8 mouse cellular contexts compared by ENCODE assay signal in genomic region chr4:126108061-126108740, GRCm38 (mm10). TPM values are rescaled to one million over a fixed set of nuclear protein-coding genes. Genes with fewer than 3 reads are reported as not detected.
DNase-seq lines count a peak whose midpoint lies in the region; ATAC-seq and TF ChIP-seq lines count a peak whose summit lies in the region.

No protein-coding gene starts in this region.

- no peak for TF ChIP-seq POLR2A in liver, adult 2 months (IDR thresholded peaks at IDR 0.05; ENCODE audit: extremely low read depth, insufficient read depth, low read length)

- no peaks in the 10 kb centered on the region for H3K27me3 ChIP-seq in liver, adult 2 months (ENCODE audit: control insufficient read depth, insufficient read depth, low read length)
- H3K27me3 ChIP-seq in liver, embryonic 12.5 days (replicated peaks), result no peaks in the 10 kb centered on the region
- H3K27me3 ChIP-seq in hindbrain, embryonic 15.5 days, result no peaks in the 10 kb centered on the region
- H3K27me3 ChIP-seq in midbrain, postnatal 0 days (ENCODE audit: insufficient read depth, low read length), result no peaks in the 10 kb centered on the region

- no peak overlapping the region for H3K4me2 ChIP-seq in liver, embryonic 12.5 days
- H3K4me2 ChIP-seq in hindbrain, embryonic 15.5 days, result no peak overlapping the region
- no peak overlapping the region for H3K4me2 ChIP-seq in midbrain, postnatal 0 days (ENCODE audit: low read depth, low read length, poor library complexity, severe bottlenecking)

- no peak for TF ChIP-seq CTCF in liver, adult 2 months (IDR thresholded peaks at IDR 0.05; ENCODE audit: low read depth, low read length)
- no peak for TF ChIP-seq CTCF in midbrain, postnatal 0 days (IDR thresholded peaks at IDR 0.05)

- 7% methylated on average over 8 of the region's 8 CpGs for WGBS in liver, adult 2 months
- WGBS in liver, embryonic 12.5 days (ENCODE audit: insufficient replicate concordance), result 59% methylated on average over 8 of the region's 8 CpGs
- WGBS in hindbrain, embryonic 15.5 days, result 51% methylated on average over 8 of the region's 8 CpGs
- WGBS in midbrain, postnatal 0 days, result 19% methylated on average over 8 of the region's 8 CpGs

- peak overlapping the region; percentile 76 for H3K9ac ChIP-seq in liver, adult 2 months (ENCODE audit: low read depth, low read length)
- H3K9ac ChIP-seq in liver, embryonic 12.5 days, result no peak overlapping the region
- H3K9ac ChIP-seq in hindbrain, embryonic 15.5 days, result no peak overlapping the region
- H3K9ac ChIP-seq in midbrain, postnatal 0 days (replicated peaks; ENCODE audit: low read length, poor library complexity, severe bottlenecking), result 0 out of 2 replicates have a peak overlapping the region, but pooled peaks have one; percentile 42

- no peak for ATAC-seq in liver, embryonic 12.5 days
- ATAC-seq in hindbrain, embryonic 15.5 days (ENCODE audit: low FRiP score, low read depth), result no peak
- no peak for ATAC-seq in midbrain, postnatal 0 days (ENCODE audit: low FRiP score)

- H3K4me3 ChIP-seq in liver, adult 2 months (ENCODE audit: insufficient read depth, low read depth, low read length), result peak overlapping the region; percentile 51
- no peak overlapping the region for H3K4me3 ChIP-seq in liver, embryonic 12.5 days
- no peak overlapping the region for H3K4me3 ChIP-seq in hindbrain, embryonic 15.5 days
- no peak overlapping the region for H3K4me3 ChIP-seq in midbrain, postnatal 0 days (ENCODE audit: low read depth, low read length)

- no peaks in the 10 kb centered on the region for H3K9me3 ChIP-seq in liver, embryonic 12.5 days (replicated peaks)
- H3K9me3 ChIP-seq in hindbrain, embryonic 15.5 days, result no peaks in the 10 kb centered on the region
- no peaks in the 10 kb centered on the region for H3K9me3 ChIP-seq in midbrain, postnatal 0 days (ENCODE audit: low read length)

- H3K79me2 ChIP-seq in liver, adult 2 months (ENCODE audit: control insufficient read depth, insufficient read depth, low read length), result peaks cover 45% of the 10 kb centered on the region; the same call in 1 of the 2 replicates

- peak; percentile 60 for DNase-seq in adrenal gland, adult 2 months
- DNase-seq in adrenal gland, adult 8-10 months, result no peak
- DNase-seq in liver, adult 2 months (ENCODE audit: extremely low read depth, low read depth, low spot score), result peak; percentile 99
- peak; percentile 33 for DNase-seq in midbrain, postnatal 0 days (ENCODE audit: low spot score)
- no peak for DNase-seq in c-Kit-positive CD71-positive TER-119-positive erythroid progenitor cells, embryonic 14.5 days (ENCODE audit: low spot score)
- no peak for DNase-seq in frontal cortex, postnatal 14 days (ENCODE audit: low spot score in 2 of 2)

- no peaks in the 10 kb centered on the region for H3K36me3 ChIP-seq in liver, adult 2 months (ENCODE audit: control insufficient read depth, insufficient read depth, low read length)
- no peaks in the 10 kb centered on the region for H3K36me3 ChIP-seq in liver, embryonic 12.5 days
- H3K36me3 ChIP-seq in hindbrain, embryonic 15.5 days, result no peaks in the 10 kb centered on the region
- H3K36me3 ChIP-seq in midbrain, postnatal 0 days (ENCODE audit: insufficient read depth, low read length), result no peaks in the 10 kb centered on the region

- H3K27ac ChIP-seq in liver, adult 2 months (replicated peaks; ENCODE audit: insufficient read depth, low read depth, low read length), result peak overlapping the region; percentile 99
- no peak overlapping the region for H3K27ac ChIP-seq in liver, embryonic 12.5 days
- H3K27ac ChIP-seq in hindbrain, embryonic 15.5 days (replicated peaks), result 0 out of 2 replicates have a peak overlapping the region, but pooled peaks have one; percentile 27
- no peak overlapping the region; the same call in 1 of the 2 replicates for H3K27ac ChIP-seq in midbrain, postnatal 0 days (ENCODE audit: low read depth, low read length)

- peaks cover 54% of the 10 kb centered on the region for H3K4me1 ChIP-seq in liver, adult 2 months (ENCODE audit: control insufficient read depth, insufficient read depth, low read length)
- peaks cover 77% of the 10 kb centered on the region for H3K4me1 ChIP-seq in liver, embryonic 12.5 days
- peaks cover 74% of the 10 kb centered on the region for H3K4me1 ChIP-seq in hindbrain, embryonic 15.5 days (replicated peaks)
- peaks cover 27% of the 10 kb centered on the region for H3K4me1 ChIP-seq in midbrain, postnatal 0 days (ENCODE audit: insufficient read depth, low read length)

RNA-seq across cellular contexts. Expression of gene Stk40, which starts 4.4 kb away (rescaled TPM):
- 10 to 100 TPM; 43.0 to 56.0 TPM for total RNA-seq in adrenal gland, adult 2 months (2021)
- 33.2 and 33.5 TPM in 2 replicates for polyA plus RNA-seq in adrenal gland, adult 2 months (2012; rRNA removed)
- total RNA-seq in adrenal gland, adult 8-10 months (2022), result 10 to 100 TPM; 33.9 to 38.7 (median 37.6) TPM
- 6.5 and 10.8 TPM in 2 replicates for total RNA-seq in liver, adult 2 months (2014; rRNA removed)
- 22.5 and 22.9 TPM in 2 replicates for polyA plus RNA-seq in liver, adult 2 months (2012; rRNA removed)
- 22.4 and 23.0 TPM in 2 replicates for polyA plus RNA-seq in liver, embryonic 12.5 days (2016; fragmentation: Nextera tagmentation; extraction: Ambion mirVana)
- 29.6 and 33.9 TPM in 2 replicates for polyA plus RNA-seq in hindbrain, embryonic 15.5 days (2015; fragmentation: Nextera tagmentation; extraction: Ambion mirVana)
- 18.0 and 21.2 TPM in 2 replicates for total RNA-seq in midbrain, postnatal 0 days (2014; rRNA removed)
- 16.9 and 17.4 TPM in 2 replicates for polyA plus RNA-seq in midbrain, postnatal 0 days (2015; fragmentation: Nextera tagmentation; extraction: Ambion mirVana)

RNA-seq across cellular contexts. Expression of gene Lsm10, which starts 11.8 kb away (rescaled TPM):
- 10 to 100 TPM; 23.4 to 30.7 TPM for total RNA-seq in adrenal gland, adult 2 months (2021)
- 29.3 and 32.5 TPM in 2 replicates for polyA plus RNA-seq in adrenal gland, adult 2 months (2012; rRNA removed)
- total RNA-seq in adrenal gland, adult 8-10 months (2022), result 10 to 100 TPM; 22.3 to 33.2 (median 30.7) TPM
- 20.0 and 30.0 TPM in 2 replicates for total RNA-seq in liver, adult 2 months (2014; rRNA removed)
- 28.4 TPM in 2 replicates for polyA plus RNA-seq in liver, adult 2 months (2012; rRNA removed)
- polyA plus RNA-seq in liver, embryonic 12.5 days (2016; fragmentation: Nextera tagmentation; extraction: Ambion mirVana), result 34.5 and 36.7 TPM in 2 replicates
- 45.8 and 50.3 TPM in 2 replicates for polyA plus RNA-seq in hindbrain, embryonic 15.5 days (2015; fragmentation: Nextera tagmentation; extraction: Ambion mirVana)
- 27.0 and 28.6 TPM in 2 replicates for total RNA-seq in midbrain, postnatal 0 days (2014; rRNA removed)
- 47.7 and 49.3 TPM in 2 replicates for polyA plus RNA-seq in midbrain, postnatal 0 days (2015; fragmentation: Nextera tagmentation; extraction: Ambion mirVana)

RNA-seq across cellular contexts. Expression of gene Eva1b, which starts 39.3 kb away (rescaled TPM):
- total RNA-seq in adrenal gland, adult 2 months (2021), result 10 to 100 TPM; 13.3 to 35.0 TPM
- polyA plus RNA-seq in adrenal gland, adult 2 months (2012; rRNA removed), result 111 and 156 TPM in 2 replicates
- 10 to 100 TPM; 21.1 to 32.2 (median 27.0) TPM for total RNA-seq in adrenal gland, adult 8-10 months (2022)
- 8.0 and 9.5 TPM in 2 replicates for total RNA-seq in liver, adult 2 months (2014; rRNA removed)
- polyA plus RNA-seq in liver, adult 2 months (2012; rRNA removed), result 15.8 and 18.1 TPM in 2 replicates
- 19.3 and 19.5 TPM in 2 replicates for polyA plus RNA-seq in liver, embryonic 12.5 days (2016; fragmentation: Nextera tagmentation; extraction: Ambion mirVana)
- polyA plus RNA-seq in hindbrain, embryonic 15.5 days (2015; fragmentation: Nextera tagmentation; extraction: Ambion mirVana), result 14.5 and 15.1 TPM in 2 replicates
- total RNA-seq in midbrain, postnatal 0 days (2014; rRNA removed), result 8.5 and 12.3 TPM in 2 replicates
- polyA plus RNA-seq in midbrain, postnatal 0 days (2015; fragmentation: Nextera tagmentation; extraction: Ambion mirVana), result 9.1 and 10.6 TPM in 2 replicates

RNA-seq across cellular contexts. Expression of gene Oscp1, which starts 49.8 kb away (rescaled TPM):
- 10 to 100 TPM in 1 of 2 experiments, 1 to 10 TPM in 1; 9.5 to 10.9 TPM for total RNA-seq in adrenal gland, adult 2 months (2021)
- polyA plus RNA-seq in adrenal gland, adult 2 months (2012; rRNA removed), result 1.6 and 2.1 TPM in 2 replicates
- 10 to 100 TPM in 2 of 4 experiments, 1 to 10 TPM in 2; 7.5 to 20.9 (median 14.9) TPM for total RNA-seq in adrenal gland, adult 8-10 months (2022)
- 0.37 and 0.74 TPM in 2 replicates for total RNA-seq in liver, adult 2 months (2014; rRNA removed)
- polyA plus RNA-seq in liver, adult 2 months (2012; rRNA removed), result 0.20 TPM in 1 of 2 replicates, not detected in the other
- 2.8 and 3.0 TPM in 2 replicates for polyA plus RNA-seq in liver, embryonic 12.5 days (2016; fragmentation: Nextera tagmentation; extraction: Ambion mirVana)
- polyA plus RNA-seq in hindbrain, embryonic 15.5 days (2015; fragmentation: Nextera tagmentation; extraction: Ambion mirVana), result 38.5 and 42.1 TPM in 2 replicates
- total RNA-seq in midbrain, postnatal 0 days (2014; rRNA removed), result 19.1 and 34.3 TPM in 2 replicates
- 47.7 and 50.2 TPM in 2 replicates for polyA plus RNA-seq in midbrain, postnatal 0 days (2015; fragmentation: Nextera tagmentation; extraction: Ambion mirVana)

RNA-seq across cellular contexts. Expression of gene Sh3d21, which starts 55.1 kb away (rescaled TPM):
- 1 to 10 TPM; 2.5 to 3.2 TPM for total RNA-seq in adrenal gland, adult 2 months (2021)
- 1.4 and 1.8 TPM in 2 replicates for polyA plus RNA-seq in adrenal gland, adult 2 months (2012; rRNA removed)
- 1 to 10 TPM; 2.7 to 5.0 (median 4.3) TPM for total RNA-seq in adrenal gland, adult 8-10 months (2022)
- 0.54 and 0.65 TPM in 2 replicates for total RNA-seq in liver, adult 2 months (2014; rRNA removed)
- polyA plus RNA-seq in liver, adult 2 months (2012; rRNA removed), result 0.26 and 0.55 TPM in 2 replicates
- polyA plus RNA-seq in liver, embryonic 12.5 days (2016; fragmentation: Nextera tagmentation; extraction: Ambion mirVana), result 1.3 and 1.6 TPM in 2 replicates
- 1.4 and 2.0 TPM in 2 replicates for polyA plus RNA-seq in hindbrain, embryonic 15.5 days (2015; fragmentation: Nextera tagmentation; extraction: Ambion mirVana)
- 0.19 and 2.7 TPM in 2 replicates for total RNA-seq in midbrain, postnatal 0 days (2014; rRNA removed)
- polyA plus RNA-seq in midbrain, postnatal 0 days (2015; fragmentation: Nextera tagmentation; extraction: Ambion mirVana), result 2.6 and 2.9 TPM in 2 replicates

Comparison
In these comparisons a context has a peak if more than half of its experiments do, and no peak if none do; other contexts are left out.
1. DNase-seq: peak in adrenal gland, adult 2 months (single experiment), liver, adult 2 months (single experiment) and midbrain, postnatal 0 days (single experiment); none in adrenal gland, adult 8-10 months (single experiment), c-Kit-positive CD71-positive TER-119-positive erythroid progenitor cells, embryonic 14.5 days (single experiment) and frontal cortex, postnatal 14 days (0 of 2).
2. H3K27ac ChIP-seq: peak in liver, adult 2 months (single experiment) and hindbrain, embryonic 15.5 days (single experiment); none in liver, embryonic 12.5 days (single experiment) and midbrain, postnatal 0 days (single experiment).
3. H3K9ac ChIP-seq: peak in liver, adult 2 months (single experiment) and midbrain, postnatal 0 days (single experiment); none in liver, embryonic 12.5 days (single experiment) and hindbrain, embryonic 15.5 days (single experiment).